9 mouse cellular contexts compared by ENCODE assay signal in genomic region chr15:36966466-36966865, GRCm38 (mm10). TPM values are rescaled to one million over a fixed set of nuclear protein-coding genes. Genes with fewer than 3 reads are reported as not detected.
DNase-seq lines count a peak whose midpoint lies in the region; ATAC-seq and TF ChIP-seq lines count a peak whose summit lies in the region.
"Had no signal": no experiment of that assay in that cellular context is flagged by ENCODE, and none has a peak within 500 bp of the region (broad histone marks: within the 10 kb centered on the region; RNA-seq: fewer than 3 reads in every experiment).

No protein-coding gene starts in this region.

- no peak overlapping the region for H3K4me3 ChIP-seq in kidney, adult 2 months (ENCODE audit: insufficient read depth, low read depth, low read length)
- H3K4me3 ChIP-seq in kidney, embryonic 16.5 days (ENCODE audit: low read length): no peak overlapping the region
- H3K4me3 ChIP-seq in embryonic facial prominence, embryonic 15.5 days (replicated peaks): no peak overlapping the region
- no peak overlapping the region for H3K4me3 ChIP-seq in hindbrain, postnatal 0 days (ENCODE audit: low read length)

- peak; percentile 46 for DNase-seq in kidney, adult 2 months
- DNase-seq in NIH3T3 (ENCODE audit: low read depth): peak; percentile 87
- DNase-seq in hindbrain, postnatal 0 days (ENCODE audit: low spot score): no peak
- no peak for DNase-seq in thymus, postnatal 0 days (ENCODE audit: low spot score)
- no peak for DNase-seq in thymus, postnatal 36 days
- no peak for DNase-seq in kidney, adult 11 months

- no peak overlapping the region for H3K27ac ChIP-seq in kidney, adult 2 months (ENCODE audit: insufficient read depth, low read depth, low read length)
- no peak overlapping the region for H3K27ac ChIP-seq in kidney, embryonic 16.5 days (ENCODE audit: low read length)
- H3K27ac ChIP-seq in embryonic facial prominence, embryonic 15.5 days (replicated peaks): 0 out of 2 replicates have a peak overlapping the region, but pooled peaks have one; percentile 8
- peak overlapping the region; percentile 98 for H3K27ac ChIP-seq in hindbrain, postnatal 0 days

- TF ChIP-seq CTCF in kidney, adult 2 months (conservative IDR thresholded peaks at IDR 0.05; ENCODE audit: insufficient read depth, insufficient read length, low read depth, low read length): no peak
- no peak for TF ChIP-seq CTCF in hindbrain, postnatal 0 days (IDR thresholded peaks at IDR 0.05; ENCODE audit: low read depth)

- no peak for TF ChIP-seq POLR2A in kidney, adult 2 months (IDR thresholded peaks at IDR 0.05; ENCODE audit: low read depth, low read length)

- H3K4me2 ChIP-seq in kidney, embryonic 16.5 days (replicated peaks; ENCODE audit: low read depth, low read length): no peak overlapping the region
- H3K4me2 ChIP-seq in embryonic facial prominence, embryonic 15.5 days (replicated peaks): no peak overlapping the region
- no peak overlapping the region for H3K4me2 ChIP-seq in hindbrain, postnatal 0 days (ENCODE audit: low read depth, low read length)

- no peaks in the 10 kb centered on the region for H3K27me3 ChIP-seq in kidney, adult 2 months (replicated peaks; ENCODE audit: control insufficient read depth, insufficient read depth, low read length)
- no peaks in the 10 kb centered on the region for H3K27me3 ChIP-seq in kidney, embryonic 16.5 days (ENCODE audit: insufficient read depth, low read length)
- H3K27me3 ChIP-seq in embryonic facial prominence, embryonic 15.5 days: no peaks in the 10 kb centered on the region
- H3K27me3 ChIP-seq in hindbrain, postnatal 0 days (ENCODE audit: insufficient read depth, low read length): no peaks in the 10 kb centered on the region

- no peak for ATAC-seq in kidney, embryonic 16.5 days (ENCODE audit: low FRiP score, low TSS enrichment)
- no peak for ATAC-seq in embryonic facial prominence, embryonic 15.5 days (ENCODE audit: insufficient number of reproducible peaks, low FRiP score, low TSS enrichment, low read depth)
- no peak for ATAC-seq in hindbrain, postnatal 0 days

- no peaks in the 10 kb centered on the region for H3K36me3 ChIP-seq in kidney, adult 2 months (ENCODE audit: control insufficient read depth, insufficient read depth, low read length)
- H3K36me3 ChIP-seq in kidney, embryonic 16.5 days (ENCODE audit: insufficient read depth, low read length): no peaks in the 10 kb centered on the region
- H3K36me3 ChIP-seq in embryonic facial prominence, embryonic 15.5 days: no peaks in the 10 kb centered on the region
- H3K36me3 ChIP-seq in hindbrain, postnatal 0 days (ENCODE audit: insufficient read depth, low read length): no peaks in the 10 kb centered on the region
- H3K36me3 ChIP-seq: G1E had no signal

- no peaks in the 10 kb centered on the region for H3K4me1 ChIP-seq in kidney, adult 2 months (ENCODE audit: control insufficient read depth, insufficient read depth, low read length)
- H3K4me1 ChIP-seq in kidney, embryonic 16.5 days (ENCODE audit: insufficient read depth, low read length): no peaks in the 10 kb centered on the region
- H3K4me1 ChIP-seq in embryonic facial prominence, embryonic 15.5 days: peaks cover 19% of the 10 kb centered on the region
- peaks cover 20% of the 10 kb centered on the region; the same call in 1 of the 2 replicates for H3K4me1 ChIP-seq in hindbrain, postnatal 0 days (ENCODE audit: insufficient read depth, low read length)

- no peaks in the 10 kb centered on the region for H3K9me3 ChIP-seq in kidney, embryonic 16.5 days (ENCODE audit: low read length)
- H3K9me3 ChIP-seq in embryonic facial prominence, embryonic 15.5 days (replicated peaks): no peaks in the 10 kb centered on the region
- no peaks in the 10 kb centered on the region for H3K9me3 ChIP-seq in hindbrain, postnatal 0 days (ENCODE audit: low read length)

- no peak overlapping the region for H3K9ac ChIP-seq in kidney, embryonic 16.5 days (replicated peaks; ENCODE audit: low read length)
- H3K9ac ChIP-seq in embryonic facial prominence, embryonic 15.5 days: no peak overlapping the region
- H3K9ac ChIP-seq in hindbrain, postnatal 0 days (replicated peaks; ENCODE audit: low read length): no peak overlapping the region

- WGBS in kidney, adult 2 months: 64% methylated on average over 2 of the region's 2 CpGs
- WGBS in kidney, embryonic 16.5 days: 84% methylated on average over 2 of the region's 2 CpGs
- 63% methylated on average over 2 of the region's 2 CpGs for WGBS in embryonic facial prominence, embryonic 15.5 days
- WGBS in hindbrain, postnatal 0 days: 44% methylated on average over 2 of the region's 2 CpGs

RNA-seq across cellular contexts. Expression of gene Zfp706, which starts 41.1 kb away (rescaled TPM):
- 63.1 and 82.2 TPM in 2 replicates for polyA plus RNA-seq in kidney, adult 2 months (2012; rRNA removed)
- 403 and 418 TPM in 2 replicates for polyA plus RNA-seq in kidney, embryonic 16.5 days (2015; fragmentation: Nextera tagmentation; extraction: Ambion mirVana)
- polyA plus RNA-seq in embryonic facial prominence, embryonic 15.5 days (2015; fragmentation: Nextera tagmentation; extraction: Ambion mirVana): 444 and 464 TPM in 2 replicates
- total RNA-seq in hindbrain, postnatal 0 days (2014; rRNA removed): 57.2 and 61.8 TPM in 2 replicates
- 463 and 467 TPM in 2 replicates for polyA plus RNA-seq in hindbrain, postnatal 0 days (2015; fragmentation: Nextera tagmentation; extraction: Ambion mirVana)
- polyA plus RNA-seq in thymus, postnatal 0 days (2015; fragmentation: Nextera tagmentation; extraction: Ambion mirVana): 596 and 599 TPM in 2 replicates

Comparison
In these comparisons a context has a peak if more than half of its experiments do, and no peak if none do; other contexts are left out.
1. DNase-seq: peak in kidney, adult 2 months (single experiment) and NIH3T3 (single experiment); none in hindbrain, postnatal 0 days (single experiment), thymus, postnatal 0 days (single experiment), thymus, postnatal 36 days (0 of 2) and kidney, adult 11 months (single experiment).
2. H3K27ac ChIP-seq: peak in embryonic facial prominence, embryonic 15.5 days (single experiment) and hindbrain, postnatal 0 days (single experiment); none in kidney, adult 2 months (single experiment) and kidney, embryonic 16.5 days (single experiment).